Mouse (Mus musculus) liver, embryonic 14.5 days (tissue): ENCODE measurements around the gene Map4k2.

Experiments used
- CTCF ChIP-seq: IDR thresholded peaks from 2 replicates; pipeline ENCODE4 v1.5.1; 2016; ENCODE audit warnings: antibody characterized with exemption, low read depth, control low read depth
- EP300 ChIP-seq: IDR thresholded peaks from 2 replicates; pipeline ENCODE4 v1.6.1; 2016; ENCODE audit warnings: antibody characterized with exemption, low read depth

- TF ChIP-seq CTCF (no peak), EP300 (no peak)
Observed at GRCm38 (mm10) chr19:6347615-6348014, 6.7 kb downstream of the Map4k2 start.
